Mouse (Mus musculus): ENCODE measurements around the gene Fgfr2. TPM values are rescaled to one million over a fixed set of nuclear protein-coding genes. Genes with fewer than 3 reads are reported as not detected.

Fgfr2 gene
- polyA plus RNA-seq, 1 experiment from 2014 or later = 99.3 TPM

GRCm38 (mm10) chr7:132262696-132263095 is 860.5 kb downstream of the Fgfr2 start:
- WGBS = 12% methylated on average over 6 of the region's 6 CpGs
- H3K27ac ChIP-seq (replicated peaks) = peak overlapping the region; percentile 88
- no peaks in the 10 kb centered on the region for H3K27me3 ChIP-seq (ENCODE audit: low read depth, poor library complexity, severe bottlenecking)
- H3K4me1 ChIP-seq = peaks cover 74% of the 10 kb centered on the region
- DNase-seq (ENCODE audit: low spot score) = peak; percentile 81
- H3K4me3 ChIP-seq = peak overlapping the region; percentile 11; the same call in 1 of the 2 replicates
- no peaks in the 10 kb centered on the region for H3K9me3 ChIP-seq (replicated peaks)
- peaks cover 42% of the 10 kb centered on the region for H3K36me3 ChIP-seq

- peaks cover 75% of the 10 kb centered on the region for H3K4me1 ChIP-seq
- no peak overlapping the region for H3K4me3 ChIP-seq
- H3K9me3 ChIP-seq (replicated peaks) = no peaks in the 10 kb centered on the region
- peaks cover 42% of the 10 kb centered on the region for H3K36me3 ChIP-seq
- no peaks in the 10 kb centered on the region for H3K27me3 ChIP-seq (ENCODE audit: low read depth, poor library complexity, severe bottlenecking)
- H3K27ac ChIP-seq (replicated peaks) = peak overlapping the region; percentile 88
- DNase-seq (ENCODE audit: low spot score) = no peak
- WGBS = 59% methylated on average over 3 of the region's 3 CpGs
These were observed 861.3 kb downstream of the Fgfr2 start for GRCm38 (mm10) chr7:132261885-132262284.

DNA sequence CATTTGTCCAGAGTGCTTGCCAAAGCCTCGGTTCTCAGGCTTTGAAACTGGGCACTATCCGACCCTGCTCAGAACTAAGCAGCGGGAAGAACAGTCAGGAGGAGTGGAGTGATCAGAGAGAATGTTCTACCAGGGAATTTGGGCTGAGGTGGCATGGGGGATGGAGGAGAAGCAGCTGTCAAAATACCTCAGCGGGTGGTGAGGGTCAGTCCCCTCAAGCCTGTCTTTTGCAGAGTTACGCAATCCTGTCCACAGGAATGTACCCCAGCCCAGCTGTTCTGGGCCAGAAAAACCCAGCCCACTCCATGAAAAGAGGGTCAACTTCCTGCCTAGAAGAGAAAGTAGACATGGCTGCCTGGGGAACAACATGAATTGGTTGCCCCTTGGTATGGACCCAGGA is 862.5 kb downstream of the Fgfr2 start:
- no peaks in the 10 kb centered on the region for H3K9me3 ChIP-seq (replicated peaks)
- WGBS = 65% methylated on average over 5 of the region's 5 CpGs
- no peak for DNase-seq (ENCODE audit: low spot score)
- no peaks in the 10 kb centered on the region for H3K27me3 ChIP-seq (ENCODE audit: low read depth, poor library complexity, severe bottlenecking)
- peaks cover 72% of the 10 kb centered on the region for H3K4me1 ChIP-seq
- peak overlapping the region; percentile 88 for H3K27ac ChIP-seq (replicated peaks)
- no peak overlapping the region for H3K4me3 ChIP-seq
- H3K36me3 ChIP-seq = peaks cover 39% of the 10 kb centered on the region

DNA sequence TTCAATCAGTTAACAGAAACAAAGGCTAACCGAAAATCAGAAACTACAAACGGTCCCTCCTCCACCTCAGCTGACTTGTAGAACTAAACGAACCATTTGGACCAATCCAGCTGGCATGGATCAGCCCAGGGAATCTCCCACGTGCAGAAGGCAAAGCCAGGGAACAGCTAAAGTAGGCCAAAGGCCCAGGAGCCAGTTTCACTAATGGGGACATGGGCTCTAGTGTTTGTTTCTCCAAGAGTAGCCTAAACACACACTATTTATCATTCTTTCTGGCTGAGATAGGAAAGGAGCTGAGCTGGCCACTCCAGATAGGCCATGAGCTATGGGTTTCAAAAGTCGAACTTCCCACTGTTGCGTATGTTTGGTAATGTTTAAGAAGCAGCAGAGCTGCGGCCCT is 864.3 kb downstream of the Fgfr2 start:
- WGBS = 43% methylated on average over 7 of the region's 7 CpGs
- Histone ChIP-seq H3K9me3 (replicated peaks) (no peaks in the 10 kb centered on the region), H3K36me3 (peaks cover 40% of the 10 kb centered on the region), H3K27me3 (ENCODE audit: low read depth, poor library complexity, severe bottlenecking) (no peaks in the 10 kb centered on the region), H3K27ac (replicated peaks) (peak overlapping the region; percentile 70), H3K4me3 (no peak overlapping the region), H3K4me1 (peaks cover 61% of the 10 kb centered on the region)
- no peak for DNase-seq (ENCODE audit: low spot score)

GRCm38 (mm10) chr7:132258216-132258615 is 864.9 kb downstream of the Fgfr2 start:
- no peak overlapping the region for H3K4me3 ChIP-seq
- H3K9me3 ChIP-seq (replicated peaks) = no peaks in the 10 kb centered on the region
- H3K4me1 ChIP-seq = peaks cover 60% of the 10 kb centered on the region
- peak overlapping the region; percentile 70 for H3K27ac ChIP-seq (replicated peaks)
- DNase-seq (ENCODE audit: low spot score) = no peak
- H3K27me3 ChIP-seq (ENCODE audit: low read depth, poor library complexity, severe bottlenecking) = no peaks in the 10 kb centered on the region
- H3K36me3 ChIP-seq = peaks cover 40% of the 10 kb centered on the region
- WGBS = 57% methylated on average over 5 of the region's 5 CpGs

DNA sequence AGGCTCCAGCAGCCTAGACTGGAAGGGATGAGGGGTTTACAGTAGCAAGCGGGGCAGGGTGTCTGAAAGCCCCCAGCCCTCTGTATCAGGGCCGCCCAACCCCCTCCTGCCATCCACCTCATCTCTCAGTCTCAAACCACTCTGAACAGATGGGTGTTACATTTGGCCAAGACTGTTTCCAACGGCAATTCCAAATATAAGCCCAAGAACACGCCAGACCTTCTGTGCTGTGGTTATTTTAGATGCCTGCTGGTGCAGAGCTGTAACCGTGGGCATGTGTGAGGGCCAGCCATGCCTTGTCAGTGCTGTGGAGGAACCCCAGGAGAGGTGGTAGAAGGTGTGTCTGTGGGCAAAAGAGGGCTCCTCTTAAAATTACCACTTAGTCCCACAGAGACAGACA is 869.6 kb downstream of the Fgfr2 start:
- Histone ChIP-seq H3K4me3 (no peak overlapping the region), H3K27me3 (ENCODE audit: low read depth, poor library complexity, severe bottlenecking) (no peaks in the 10 kb centered on the region), H3K4me1 (peaks cover 35% of the 10 kb centered on the region), H3K36me3 (peaks cover 34% of the 10 kb centered on the region), H3K9me3 (replicated peaks) (no peaks in the 10 kb centered on the region), H3K27ac (replicated peaks) (peak overlapping the region; percentile 60)
- no peak for DNase-seq (ENCODE audit: low spot score)
- 88% methylated on average over 5 of the region's 5 CpGs for WGBS

- H3K27me3 ChIP-seq (ENCODE audit: low read depth, poor library complexity, severe bottlenecking) = no peaks in the 10 kb centered on the region
- no peaks in the 10 kb centered on the region for H3K9me3 ChIP-seq (replicated peaks)
- H3K27ac ChIP-seq (replicated peaks) = peak overlapping the region; percentile 60; the same call in 1 of the 2 replicates
- peaks cover 34% of the 10 kb centered on the region for H3K36me3 ChIP-seq
- H3K4me1 ChIP-seq = peaks cover 35% of the 10 kb centered on the region
- DNase-seq (ENCODE audit: low spot score) = no peak
- 88% methylated on average over 4 of the region's 4 CpGs for WGBS
- H3K4me3 ChIP-seq = no peak overlapping the region
These were observed 870.1 kb downstream of the Fgfr2 start for GRCm38 (mm10) chr7:132253078-132253477.

- 74% methylated on average over 10 of the region's 10 CpGs for WGBS
- H3K4me1 ChIP-seq = peaks cover 59% of the 10 kb centered on the region
- H3K9me3 ChIP-seq (replicated peaks) = no peaks in the 10 kb centered on the region
- H3K36me3 ChIP-seq = peaks cover 24% of the 10 kb centered on the region
- peak overlapping the region; percentile 94 for H3K27ac ChIP-seq (replicated peaks)
- no peak overlapping the region for H3K4me3 ChIP-seq
- DNase-seq (ENCODE audit: low spot score) = no peak
- no peaks in the 10 kb centered on the region for H3K27me3 ChIP-seq (ENCODE audit: low read depth, poor library complexity, severe bottlenecking)
These were observed 873.5 kb downstream of the Fgfr2 start for GRCm38 (mm10) chr7:132249563-132250119.

- H3K36me3 ChIP-seq = peaks cover 39% of the 10 kb centered on the region
These were observed 875.6 kb downstream of the Fgfr2 start for GRCm38 (mm10) chr7:132247567-132247966.

GRCm38 (mm10) chr7:132247091-132247490 is 876.1 kb downstream of the Fgfr2 start:
- H3K27me3 ChIP-seq (ENCODE audit: low read depth, poor library complexity, severe bottlenecking) = no peaks in the 10 kb centered on the region
- H3K27ac ChIP-seq (replicated peaks) = peak overlapping the region; percentile 94
- peaks cover 58% of the 10 kb centered on the region for H3K4me1 ChIP-seq
- WGBS = 43% methylated on average over 5 of the region's 5 CpGs
- no peaks in the 10 kb centered on the region for H3K9me3 ChIP-seq (replicated peaks)
- no peak for DNase-seq (ENCODE audit: low spot score)
- H3K36me3 ChIP-seq = peaks cover 44% of the 10 kb centered on the region
- H3K4me3 ChIP-seq = peak overlapping the region; percentile 34; the same call in 1 of the 2 replicates

More at GRCm38 (mm10) chr7:132247567-132247966, 875.6 kb downstream of the Fgfr2 start:
- H3K4me1 ChIP-seq = peaks cover 58% of the 10 kb centered on the region
- H3K27ac ChIP-seq (replicated peaks) = peak overlapping the region; percentile 94
- H3K4me3 ChIP-seq = peak overlapping the region; percentile 34
- peak; percentile 92 for DNase-seq (ENCODE audit: low spot score)
- H3K27me3 ChIP-seq (ENCODE audit: low read depth, poor library complexity, severe bottlenecking) = no peaks in the 10 kb centered on the region
- no peaks in the 10 kb centered on the region for H3K9me3 ChIP-seq (replicated peaks)
- WGBS = 6% methylated on average over 11 of the region's 11 CpGs

DNA sequence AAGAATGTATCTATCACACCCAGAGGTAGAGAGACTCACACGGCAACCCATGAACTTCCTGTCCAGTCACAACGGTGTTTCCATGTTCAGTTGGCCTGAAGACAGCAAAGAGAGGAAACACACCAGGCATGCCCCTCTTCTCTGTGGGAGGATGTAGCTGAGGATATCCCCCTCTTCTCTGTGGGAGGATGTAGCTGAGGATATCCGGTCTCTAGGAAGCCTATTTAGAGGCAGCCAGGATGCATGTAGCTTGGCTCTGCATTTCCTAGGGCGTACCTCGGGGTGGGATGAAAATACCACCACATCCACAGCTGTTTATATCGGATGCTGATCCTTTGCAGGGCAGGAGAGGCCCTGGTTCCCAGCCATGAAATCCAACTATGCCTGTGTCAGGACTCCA is 877.4 kb downstream of the Fgfr2 start:
- peaks cover 58% of the 10 kb centered on the region for H3K36me3 ChIP-seq
- no peak overlapping the region for H3K4me3 ChIP-seq
- no peaks in the 10 kb centered on the region for H3K9me3 ChIP-seq (replicated peaks)
- H3K27me3 ChIP-seq (ENCODE audit: low read depth, poor library complexity, severe bottlenecking) = no peaks in the 10 kb centered on the region
- peak overlapping the region; percentile 94 for H3K27ac ChIP-seq (replicated peaks)
- H3K4me1 ChIP-seq = peaks cover 58% of the 10 kb centered on the region
- WGBS = 90% methylated on average over 6 of the region's 6 CpGs
- no peak for DNase-seq (ENCODE audit: low spot score)

- peaks cover 61% of the 10 kb centered on the region for H3K36me3 ChIP-seq
- no peak overlapping the region for H3K4me3 ChIP-seq
- WGBS = 90% methylated on average over 14 of the region's 14 CpGs
- peaks cover 49% of the 10 kb centered on the region for H3K4me1 ChIP-seq
- DNase-seq (ENCODE audit: low spot score) = no peak
- peak overlapping the region; percentile 55 for H3K27ac ChIP-seq (replicated peaks)
- H3K9me3 ChIP-seq (replicated peaks) = no peaks in the 10 kb centered on the region
- H3K27me3 ChIP-seq (ENCODE audit: low read depth, poor library complexity, severe bottlenecking) = no peaks in the 10 kb centered on the region
These were observed 878.5 kb downstream of the Fgfr2 start for GRCm38 (mm10) chr7:132244637-132245036.

DNA sequence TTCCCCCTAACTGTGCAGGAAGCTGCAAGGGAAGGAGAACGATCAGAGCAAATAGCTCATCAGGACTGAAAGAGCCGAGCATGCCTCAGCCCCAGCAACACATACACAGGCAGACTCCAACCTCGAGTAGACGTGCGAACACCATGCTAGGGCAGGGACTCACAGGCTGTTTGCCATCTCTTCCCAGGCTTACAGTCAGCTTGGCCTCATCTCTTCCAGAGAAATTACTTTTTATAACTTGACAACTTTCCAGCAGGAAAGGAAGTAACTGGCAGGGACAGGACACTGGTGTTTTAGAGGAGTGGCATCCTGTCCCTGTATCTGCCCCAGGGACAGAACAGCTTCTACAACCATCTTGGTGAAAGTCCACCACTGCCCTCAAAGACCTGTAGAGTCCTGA is 879.9 kb downstream of the Fgfr2 start:
- Histone ChIP-seq H3K27ac (replicated peaks) (peak overlapping the region; percentile 25; the same call in 1 of the 2 replicates), H3K27me3 (ENCODE audit: low read depth, poor library complexity, severe bottlenecking) (no peaks in the 10 kb centered on the region), H3K4me3 (no peak overlapping the region), H3K9me3 (replicated peaks) (no peaks in the 10 kb centered on the region), H3K36me3 (peaks cover 73% of the 10 kb centered on the region), H3K4me1 (peaks cover 35% of the 10 kb centered on the region)
- DNase-seq (ENCODE audit: low spot score) = no peak
- 87% methylated on average over 5 of the region's 5 CpGs for WGBS
